Mouse (Mus musculus): ENCODE data around the gene Shmt2. TPM values are rescaled to one million over a fixed set of nuclear protein-coding genes. Genes with fewer than 3 reads are reported as not detected.

The Shmt2 gene
- polyA plus RNA-seq (2012; rRNA removed), result 81.0 and 88.6 TPM in 2 replicates
- polyA plus RNA-seq (2014; fragmentation: Nextera tagmentation; extraction: Ambion mirVana), result 82.7 and 88.2 TPM in 2 replicates

DNA sequence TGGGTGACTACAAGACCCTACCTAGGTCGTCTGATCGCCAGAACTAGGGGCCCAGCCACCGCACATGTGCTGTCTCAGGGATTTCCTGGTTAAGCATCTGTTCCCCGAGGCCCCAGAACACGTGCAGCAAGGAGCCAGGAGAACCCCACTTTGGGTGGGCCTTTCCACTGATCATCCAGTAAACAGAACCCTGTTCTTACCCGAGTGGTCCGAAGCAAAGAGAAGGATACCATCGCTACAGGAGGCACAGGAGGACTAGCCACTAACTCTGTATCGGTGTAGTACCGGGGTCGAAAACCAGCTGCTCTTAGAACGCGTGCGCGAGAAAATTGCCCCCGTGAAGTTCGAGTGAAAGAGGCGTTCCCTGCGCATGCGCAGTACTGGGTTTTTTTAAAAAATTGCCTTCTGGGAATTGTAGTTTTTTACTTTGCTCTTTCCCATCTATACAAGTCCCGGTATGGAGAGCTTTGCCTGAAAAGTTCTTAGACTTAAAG lies at the start of gene Shmt2:
Gene Shmt2 (minus strand): TSS at position 357 of the 494 bp plus-strand sequence.
- WGBS (ENCODE audit: insufficient replicate concordance), result under 1% methylated on average over 21 of the region's 21 CpGs
- peaks cover 35% of the 10 kb centered on the region for H3K36me3 ChIP-seq (replicated peaks; ENCODE audit: control insufficient read depth, insufficient read depth, low read depth)
- DNase-seq (ENCODE audit: low read depth in 3 of 3, low spot score in 3 of 3) (peak; percentile 81 to 87 (median 85)), ATAC-seq (ENCODE audit: insufficient read depth) (peak; percentile 65)
- H3K4me2 ChIP-seq (ENCODE audit: low read depth), result peak within 1 kb of the TSS; percentile 99
- TF ChIP-seq CTCF (IDR thresholded peaks at IDR 0.05; ENCODE audit: low read depth) (no peak), EP300 (IDR thresholded peaks at IDR 0.05; ENCODE audit: low read depth) (no peak; the same call in 1 of the 2 replicates)
- peaks cover 10 to 16% of the 10 kb centered on the region in 2 experiments for H3K4me1 ChIP-seq (replicated peaks; ENCODE audit: control insufficient read depth in 2 of 2, insufficient read depth in 2 of 2, low read length in 1 of 2)
- H3K27me3 ChIP-seq (ENCODE audit: control insufficient read depth, insufficient read depth, low read length), result peaks cover 35% of the 10 kb centered on the region
- peak within 1 kb of the TSS; percentile 88 to 98 for H3K4me3 ChIP-seq (ENCODE audit: insufficient read depth in 1 of 2, low read depth in 2 of 2, low read length in 2 of 2)
- H3K9me3 ChIP-seq (ENCODE audit: control insufficient read depth, low read length), result no peaks in the 10 kb centered on the region
- H3K9ac ChIP-seq (replicated peaks), result peak within 1 kb of the TSS; percentile 87
- peak within 1 kb of the TSS; percentile 74 for H3K27ac ChIP-seq

DNA sequence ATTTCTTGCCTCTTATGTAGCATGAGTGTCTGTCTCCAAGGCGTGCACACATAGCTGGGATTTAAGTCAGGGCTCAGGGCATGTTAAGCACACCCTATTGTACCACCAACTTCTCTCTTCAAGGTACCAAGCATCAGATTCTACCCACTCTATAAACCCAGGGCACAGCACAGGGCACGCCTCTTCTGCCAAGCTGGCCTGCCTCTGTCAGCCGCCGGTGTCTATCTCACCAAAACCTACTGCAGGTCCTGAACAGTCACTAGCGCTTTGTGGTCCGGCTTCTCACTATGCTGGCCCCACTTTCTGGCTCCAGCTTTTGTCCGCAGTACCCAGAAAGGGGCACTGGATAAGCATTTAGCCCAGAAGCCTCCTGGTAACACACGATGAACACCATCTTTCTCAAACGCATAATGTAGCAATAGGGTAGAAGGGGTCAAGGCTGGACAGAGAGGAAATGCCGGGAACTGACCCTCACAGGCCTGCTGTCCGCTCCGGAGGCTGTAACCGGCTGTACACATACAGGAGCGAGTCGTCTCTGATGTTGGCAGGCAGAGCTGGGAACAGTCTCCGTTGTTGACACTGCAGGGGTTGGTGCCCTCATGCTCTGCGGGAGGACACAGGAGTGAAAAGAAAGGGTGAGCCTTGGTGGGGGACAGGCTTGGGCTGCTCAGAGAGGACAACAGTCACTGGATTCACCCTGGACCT lies 48.8 kb upstream of the Shmt2 start:
- Histone ChIP-seq H3K36me3 (replicated peaks; ENCODE audit: control insufficient read depth, insufficient read depth, low read depth) (no peaks in the 10 kb centered on the region), H3K9ac (replicated peaks) (no peak overlapping the region), H3K27ac (no peak overlapping the region; the same call in 1 of the 2 replicates), H3K4me3 (ENCODE audit: insufficient read depth in 1 of 2, low read depth in 2 of 2, low read length in 2 of 2) (no peak overlapping the region), H3K27me3 (ENCODE audit: control insufficient read depth, insufficient read depth, low read length) (no peaks in the 10 kb centered on the region), H3K9me3 (ENCODE audit: control insufficient read depth, low read length) (no peaks in the 10 kb centered on the region), H3K4me2 (ENCODE audit: low read depth) (peak overlapping the region; percentile 20; the same call in 1 of the 2 replicates), H3K4me1 (replicated peaks; ENCODE audit: control insufficient read depth in 2 of 2, insufficient read depth in 2 of 2, low read length in 1 of 2) (peaks cover 7 to 15% of the 10 kb centered on the region in 2 experiments)
- DNase-seq (ENCODE audit: low read depth in 3 of 3, low spot score in 3 of 3), result no peak
- ATAC-seq (ENCODE audit: insufficient read depth), result peak; percentile 38; the same call in 1 of the 2 replicates
- TF ChIP-seq CTCF (IDR thresholded peaks at IDR 0.05; ENCODE audit: low read depth), result no peak
- TF ChIP-seq EP300 (IDR thresholded peaks at IDR 0.05; ENCODE audit: low read depth), result no peak
- WGBS (ENCODE audit: insufficient replicate concordance), result 61% methylated on average over 17 of the region's 17 CpGs

DNA sequence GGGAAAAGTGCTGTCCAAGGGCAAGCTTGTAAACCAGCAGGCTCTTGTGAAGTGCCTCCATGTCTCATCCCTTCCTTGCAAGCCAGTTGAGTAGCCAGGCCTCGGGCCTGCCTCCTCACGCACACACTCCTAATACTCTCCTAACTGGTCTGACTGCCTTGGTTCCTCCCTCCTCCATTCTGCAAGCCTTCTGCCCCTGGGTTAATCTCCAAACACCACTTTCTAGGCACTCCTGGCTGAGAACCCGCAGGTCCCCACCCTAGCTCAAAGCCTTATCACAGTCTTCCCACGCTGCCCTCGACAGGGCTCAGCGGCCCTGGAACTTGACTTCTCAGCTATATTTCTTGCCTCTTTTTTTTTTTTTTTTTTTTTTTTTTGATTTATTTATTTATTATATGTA lies 48.1 kb upstream of the Shmt2 start:
- DNase-seq (ENCODE audit: low read depth in 3 of 3, low spot score in 3 of 3) (peak; percentile 60 to 63 (median 60)), ATAC-seq (ENCODE audit: insufficient read depth) (peak; percentile 87)
- TF ChIP-seq CTCF (IDR thresholded peaks at IDR 0.05; ENCODE audit: low read depth) (no peak), EP300 (IDR thresholded peaks at IDR 0.05; ENCODE audit: low read depth) (no peak; the same call in 1 of the 2 replicates)
- H3K9me3 ChIP-seq (ENCODE audit: control insufficient read depth, low read length), result no peaks in the 10 kb centered on the region
- no peaks in the 10 kb centered on the region for H3K27me3 ChIP-seq (ENCODE audit: control insufficient read depth, insufficient read depth, low read length)
- peak overlapping the region; percentile 43 for H3K27ac ChIP-seq
- 23% methylated on average over 6 of the region's 6 CpGs for WGBS (ENCODE audit: insufficient replicate concordance)
- H3K9ac ChIP-seq (replicated peaks), result peak overlapping the region; percentile 24; the same call in 1 of the 2 replicates
- peak overlapping the region; percentile 25 for H3K4me2 ChIP-seq (ENCODE audit: low read depth)
- H3K4me3 ChIP-seq (ENCODE audit: insufficient read depth in 1 of 2, low read depth in 2 of 2, low read length in 2 of 2), result no peak overlapping the region
- no peaks in the 10 kb centered on the region for H3K36me3 ChIP-seq (replicated peaks; ENCODE audit: control insufficient read depth, insufficient read depth, low read depth)
- peaks cover 7 to 15% of the 10 kb centered on the region in 2 experiments for H3K4me1 ChIP-seq (replicated peaks; ENCODE audit: control insufficient read depth in 2 of 2, insufficient read depth in 2 of 2, low read length in 1 of 2)

DNA sequence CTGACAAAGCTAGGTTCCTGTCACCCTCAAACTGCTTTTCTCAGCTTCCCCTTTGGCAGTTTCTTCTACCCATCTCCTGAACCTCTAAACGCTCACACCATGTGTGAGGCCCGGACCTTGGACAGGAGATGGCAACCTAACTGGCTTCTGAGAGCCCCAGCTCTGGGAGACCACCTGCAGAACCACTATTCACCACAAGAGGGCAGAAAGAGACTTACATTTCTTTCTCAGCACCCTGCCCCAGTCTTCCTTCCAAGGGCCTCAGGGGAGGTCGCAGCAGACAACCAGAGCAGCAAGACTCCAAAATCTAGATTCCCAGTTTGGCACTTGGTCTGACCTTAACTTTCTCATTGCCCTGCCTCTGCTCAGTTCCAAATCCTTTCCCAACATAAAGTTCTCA lies 47.2 kb upstream of the Shmt2 start:
- no peak overlapping the region for H3K4me3 ChIP-seq (ENCODE audit: insufficient read depth in 1 of 2, low read depth in 2 of 2, low read length in 2 of 2)
- H3K4me1 ChIP-seq (replicated peaks; ENCODE audit: control insufficient read depth in 2 of 2, insufficient read depth in 2 of 2, low read length in 1 of 2), result peaks cover 7 to 15% of the 10 kb centered on the region in 2 experiments
- whole genome bisulfite sequencing (ENCODE audit: insufficient replicate concordance), result 8% methylated on average over 3 of the region's 3 CpGs
- H3K9ac ChIP-seq (replicated peaks), result no peak overlapping the region; the same call in 1 of the 2 replicates
- H3K36me3 ChIP-seq (replicated peaks; ENCODE audit: control insufficient read depth, insufficient read depth, low read depth), result no peaks in the 10 kb centered on the region
- H3K27ac ChIP-seq, result no peak overlapping the region; the same call in 1 of the 2 replicates
- ATAC-seq (ENCODE audit: insufficient read depth) (no peak), DNase-seq (ENCODE audit: low read depth in 3 of 3, low spot score in 3 of 3) (peak; percentile 56 to 59 (median 58))
- no peak for TF ChIP-seq EP300 (IDR thresholded peaks at IDR 0.05; ENCODE audit: low read depth)
- peak; percentile 90 for TF ChIP-seq CTCF (IDR thresholded peaks at IDR 0.05; ENCODE audit: low read depth)
- no peaks in the 10 kb centered on the region for H3K27me3 ChIP-seq (ENCODE audit: control insufficient read depth, insufficient read depth, low read length)
- peak overlapping the region; percentile 24; the same call in 1 of the 2 replicates for H3K4me2 ChIP-seq (ENCODE audit: low read depth)
- no peaks in the 10 kb centered on the region for H3K9me3 ChIP-seq (ENCODE audit: control insufficient read depth, low read length)
